Mouse (Mus musculus): Measurements from ENCODE around the gene Hoxa4.

Hoxa4 gene

DNA sequence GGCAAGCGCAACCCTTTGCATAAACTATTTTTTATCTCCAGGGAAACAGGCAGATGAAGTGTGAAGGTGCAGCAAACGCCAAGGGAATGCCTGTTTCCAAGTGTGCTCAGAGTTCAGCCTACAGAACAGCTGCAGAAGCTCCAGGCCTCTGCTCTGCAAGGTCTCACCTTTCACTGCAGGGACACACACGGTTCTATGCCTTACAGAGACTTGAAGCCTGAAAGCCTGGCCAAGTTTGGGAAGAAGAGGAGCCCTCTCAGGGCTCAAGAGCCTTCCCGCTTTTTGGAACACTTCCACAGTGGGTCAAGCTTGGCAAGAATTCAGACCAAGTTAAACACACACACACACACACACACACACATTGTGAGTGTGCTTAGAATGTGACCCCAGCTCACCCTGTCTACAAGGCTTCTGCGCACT is 2.4 kb downstream of the Hoxa4 start:
- in situ Hi-C loops (cut with MboI; ENCODE audit: unreplicated experiment in 2 of 2), result no loop called here

DNA sequence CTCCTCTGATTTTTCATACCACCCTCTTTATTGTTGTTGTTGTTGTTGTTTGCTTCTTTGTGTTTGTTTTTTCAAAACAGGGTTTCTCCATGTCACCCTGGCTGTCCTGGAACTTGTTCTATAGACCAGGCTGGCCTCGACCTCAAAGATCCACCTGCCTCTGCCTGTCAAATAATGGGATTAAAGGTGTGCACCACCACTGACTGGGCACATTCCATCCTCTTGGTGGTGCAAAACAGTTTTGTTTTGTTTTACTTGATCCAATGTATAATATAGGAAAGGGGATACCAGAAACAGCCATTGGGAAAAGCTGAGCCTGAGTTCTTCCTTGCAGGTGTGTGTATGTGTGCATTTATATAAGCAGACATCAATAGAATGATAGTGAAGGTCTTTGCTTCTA is 5.1 kb downstream of the Hoxa4 start:
- in situ Hi-C loops (cut with MboI; ENCODE audit: unreplicated experiment in 2 of 2), result no loop called here

DNA sequence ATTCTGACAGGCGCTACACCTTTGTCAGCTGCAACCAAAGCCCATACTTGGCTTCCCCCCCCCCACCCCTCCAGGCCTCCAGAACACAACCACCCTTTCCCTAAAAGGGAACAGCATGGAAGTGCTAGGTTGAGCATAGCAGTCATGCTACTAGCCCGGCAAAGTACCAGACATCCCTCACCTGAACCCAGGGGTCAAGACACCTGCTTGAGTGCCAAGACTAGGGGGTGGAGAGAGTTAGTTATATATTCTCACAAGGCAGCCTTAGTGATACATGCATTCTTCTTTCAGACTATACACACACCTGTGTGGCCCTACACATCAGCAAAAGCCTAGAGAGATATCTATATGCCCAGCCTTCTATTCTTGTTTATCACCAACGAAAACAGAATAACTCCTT is 5.7 kb downstream of the Hoxa4 start:
- in situ Hi-C loops (cut with MboI; ENCODE audit: unreplicated experiment in 2 of 2), result no loop called here

DNA sequence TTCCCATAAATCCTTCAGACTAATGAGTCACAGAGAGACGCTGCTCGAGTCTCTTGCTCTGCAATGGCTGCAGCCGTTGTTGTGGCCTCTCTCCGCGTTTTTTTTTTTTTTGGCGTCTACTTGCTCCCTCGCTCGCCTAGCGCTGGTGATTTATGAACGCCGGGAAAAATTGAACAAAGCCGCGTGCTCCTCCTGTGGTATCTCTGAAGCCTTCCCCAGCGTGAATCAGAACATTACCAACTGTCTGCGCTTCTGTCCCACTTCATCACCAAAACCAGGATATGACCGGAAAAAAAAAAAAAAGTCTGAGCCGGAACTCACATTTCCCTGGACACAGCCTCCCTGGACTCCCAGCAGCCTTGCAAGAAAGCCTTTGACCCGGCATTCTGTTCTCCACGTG is 6.3 kb downstream of the Hoxa4 start:
- in situ Hi-C loops (cut with MboI; ENCODE audit: unreplicated experiment in 2 of 2), result no loop called here

DNA sequence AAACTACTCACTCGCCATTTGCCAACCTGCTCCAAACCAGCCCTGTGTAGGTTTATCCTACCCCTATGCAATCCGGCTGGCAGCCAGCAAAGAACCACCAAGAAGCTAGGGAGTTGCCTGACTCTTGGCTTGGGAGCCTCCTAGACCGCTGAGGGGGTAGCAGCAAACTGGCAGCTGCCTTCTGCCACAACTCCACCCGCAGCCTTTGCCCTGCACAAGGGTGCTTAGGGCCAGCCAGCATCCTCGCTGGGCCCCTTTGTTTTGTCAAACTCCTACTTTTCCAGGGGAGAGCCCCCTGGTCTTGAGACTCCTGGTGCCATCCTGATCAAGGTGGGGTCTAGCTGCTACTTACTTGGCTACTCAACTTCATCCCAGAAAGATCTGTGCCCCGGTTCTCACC is 6.9 kb downstream of the Hoxa4 start:
- in situ Hi-C loops (cut with MboI; ENCODE audit: unreplicated experiment in 2 of 2), result no loop called here

DNA sequence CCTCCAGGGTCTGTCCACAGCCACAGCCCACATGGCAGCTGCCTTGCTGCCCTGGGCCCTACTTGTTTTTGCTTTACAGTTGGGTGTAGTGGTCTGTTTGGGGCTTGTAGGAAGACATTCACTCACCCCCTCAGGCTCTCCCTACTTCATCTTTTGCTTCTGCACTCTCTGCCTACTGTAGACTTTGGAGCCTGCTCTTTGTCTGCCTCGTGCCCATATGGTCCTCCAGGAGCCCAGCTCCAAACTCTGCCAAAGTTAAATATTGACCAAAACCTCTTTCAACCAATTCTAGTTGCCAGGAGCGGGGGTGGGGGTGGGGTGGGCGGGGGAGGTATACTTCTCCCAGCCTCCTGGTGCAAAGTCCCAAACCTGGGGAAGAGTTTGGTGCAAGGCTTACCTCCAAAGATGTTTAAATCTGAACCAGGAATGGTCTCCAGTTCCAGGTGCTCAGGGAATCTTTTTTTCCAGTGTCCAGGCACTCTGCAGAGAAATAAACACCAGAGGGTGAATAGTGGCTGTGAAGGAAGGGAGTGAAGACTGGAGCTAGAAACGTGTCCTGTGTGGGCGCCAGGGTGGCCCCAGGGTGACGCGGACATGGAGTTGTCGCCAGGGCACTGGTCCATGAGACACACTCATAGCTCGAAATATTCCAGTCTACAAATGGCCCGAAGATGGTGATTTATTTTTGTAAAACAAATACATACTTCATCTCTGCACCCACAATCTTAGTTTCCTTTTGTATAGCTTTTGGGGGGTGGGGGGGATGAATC is 8.1 kb downstream of the Hoxa4 start:
- in situ Hi-C loops (cut with MboI; ENCODE audit: unreplicated experiment in 2 of 2), result no loop called here

DNA sequence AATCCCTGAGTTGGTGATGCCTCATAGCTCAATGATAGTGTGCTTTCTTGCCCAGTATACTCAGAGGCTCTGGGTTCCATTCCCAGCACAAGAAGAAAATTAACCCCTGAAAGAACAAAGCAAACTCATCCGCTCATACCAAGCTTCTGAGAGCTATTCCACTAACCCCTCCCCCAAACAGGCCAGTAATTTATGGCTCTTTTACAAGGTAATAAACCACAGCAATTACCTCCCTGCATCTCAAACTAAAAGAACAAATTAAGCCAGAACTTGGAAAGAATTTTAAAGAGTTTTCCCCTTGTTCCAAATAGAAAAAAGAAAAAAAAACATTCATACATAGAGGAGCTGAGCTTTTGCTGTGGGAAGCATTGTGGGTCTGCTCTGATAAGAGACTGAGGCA is 8.8 kb downstream of the Hoxa4 start:
- in situ Hi-C loops (cut with MboI; ENCODE audit: unreplicated experiment in 2 of 2), result no loop called here

DNA sequence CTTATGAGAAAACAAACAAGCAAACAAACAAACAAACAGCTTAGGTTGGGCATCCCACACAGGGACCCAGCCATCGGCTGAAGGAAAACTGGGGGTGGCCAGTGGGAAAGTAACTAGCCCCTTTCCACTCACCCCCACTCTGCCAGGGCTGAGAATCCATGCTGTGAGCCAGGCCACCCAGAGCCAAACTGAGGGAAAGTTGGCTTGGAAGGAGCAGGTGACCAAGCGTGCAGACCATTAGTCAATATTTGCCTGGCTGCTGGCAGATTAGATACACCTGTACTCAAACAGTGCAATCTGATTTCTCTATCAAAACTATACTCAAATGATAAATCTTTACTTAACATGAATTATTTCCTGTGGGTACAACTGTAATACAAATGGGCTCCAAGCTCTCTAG is 9.5 kb downstream of the Hoxa4 start:
- in situ Hi-C loops (cut with MboI; ENCODE audit: unreplicated experiment in 2 of 2), result no loop called here

DNA sequence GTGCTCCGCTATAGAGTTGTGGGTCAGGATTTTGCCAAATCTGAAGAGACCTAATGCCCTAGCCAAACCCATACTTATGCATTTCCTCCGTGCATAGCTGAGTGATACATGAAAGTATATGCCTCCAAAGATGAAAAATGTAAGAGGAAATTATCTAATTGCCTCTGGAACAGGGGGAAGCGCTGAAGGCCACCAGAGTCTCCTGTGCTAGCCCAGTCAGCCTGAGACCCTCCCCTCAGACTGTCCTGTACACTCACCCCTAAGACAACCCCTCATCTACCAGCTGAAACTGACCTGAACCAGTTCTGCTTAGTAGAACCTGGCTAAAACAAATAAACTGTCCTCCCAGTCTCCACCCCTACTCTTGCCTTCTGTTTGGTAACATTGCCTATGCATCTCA is 10.8 kb downstream of the Hoxa4 start:
- in situ Hi-C loops (cut with MboI; ENCODE audit: unreplicated experiment in 2 of 2), result no loop called here

DNA sequence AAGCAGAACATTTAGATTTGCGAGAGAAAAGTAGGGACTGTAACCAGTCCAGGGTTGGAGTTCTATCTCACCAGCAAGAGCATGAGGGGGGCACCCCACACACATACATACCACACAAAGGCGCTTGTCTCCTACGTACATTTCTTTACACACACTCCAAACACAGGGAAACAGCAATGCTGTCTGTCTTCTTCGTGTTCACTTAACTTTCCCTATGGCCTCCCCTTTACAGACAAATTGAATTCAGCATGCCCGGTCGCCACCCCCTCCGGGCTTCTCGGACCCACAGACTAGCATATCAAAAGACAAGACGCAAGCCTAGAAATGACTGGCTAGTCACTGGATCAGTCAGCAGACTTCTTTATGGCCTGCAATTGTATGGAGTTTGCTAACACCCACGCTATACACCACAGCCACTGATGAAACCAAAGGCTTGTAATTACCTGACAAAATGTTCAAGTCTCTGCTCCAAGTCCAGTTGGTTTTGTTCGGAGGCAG is 11.3 kb downstream of the Hoxa4 start:
- in situ Hi-C loops (cut with MboI; ENCODE audit: unreplicated experiment in 2 of 2), result no loop called here

DNA sequence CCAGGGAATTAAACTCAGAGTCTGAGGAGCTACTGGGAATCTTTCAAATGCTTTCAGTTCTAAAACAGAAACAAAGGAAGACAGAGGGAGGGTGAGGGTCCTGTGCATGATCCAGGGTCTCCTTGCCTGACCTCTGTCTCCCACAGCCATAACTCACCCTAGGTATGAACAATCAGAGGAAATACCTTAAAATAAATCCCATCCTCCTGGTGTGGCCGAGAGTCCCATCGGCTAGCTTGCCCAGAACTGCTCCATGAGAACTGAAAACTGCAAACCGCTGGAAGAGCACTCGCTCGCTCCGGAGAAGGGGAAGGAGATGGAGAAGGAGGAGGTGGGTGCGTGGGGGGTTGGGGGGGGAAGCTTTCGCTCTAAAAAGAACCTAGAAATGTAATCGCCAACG is 11.9 kb downstream of the Hoxa4 start:
- in situ Hi-C loops (cut with MboI; ENCODE audit: unreplicated experiment in 2 of 2), result no loop called here

DNA sequence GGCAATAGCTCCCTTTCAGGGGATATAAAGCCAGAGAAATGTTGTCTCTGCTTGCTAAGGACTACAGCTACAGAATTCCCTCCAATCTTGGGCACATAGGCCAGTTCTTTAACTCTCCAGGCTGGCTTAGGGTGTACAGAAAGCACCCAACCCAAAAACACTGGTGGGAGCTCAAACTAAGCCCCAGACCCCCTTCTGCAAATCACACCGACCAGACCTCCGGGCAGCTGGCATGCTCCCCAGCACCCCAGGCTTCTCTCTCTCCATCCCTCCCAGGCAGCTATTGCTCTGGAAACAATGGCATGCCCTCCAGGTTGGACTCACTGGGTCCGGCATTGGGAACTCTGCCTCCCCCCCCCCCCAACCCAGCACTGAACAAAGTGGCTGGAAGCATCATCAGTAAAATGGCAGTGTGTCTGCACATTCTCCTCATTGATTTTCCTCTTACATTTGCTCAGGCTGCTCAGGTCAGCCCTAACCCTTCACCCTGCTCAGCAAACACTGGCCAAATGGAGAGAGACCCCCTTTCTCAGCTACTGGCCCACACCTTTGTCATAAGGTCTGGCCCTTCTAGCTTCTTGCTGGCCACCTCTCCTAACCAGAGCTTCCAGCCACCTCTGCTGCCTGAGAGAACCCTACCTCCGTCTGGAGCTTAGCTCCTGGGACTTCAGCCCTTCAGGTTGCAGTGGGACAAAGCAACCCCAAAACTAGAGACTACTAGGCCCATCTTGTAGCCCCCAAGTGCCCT is 12.5 kb downstream of the Hoxa4 start:
- in situ Hi-C loops (cut with MboI; ENCODE audit: unreplicated experiment in 2 of 2), result no loop called here

DNA sequence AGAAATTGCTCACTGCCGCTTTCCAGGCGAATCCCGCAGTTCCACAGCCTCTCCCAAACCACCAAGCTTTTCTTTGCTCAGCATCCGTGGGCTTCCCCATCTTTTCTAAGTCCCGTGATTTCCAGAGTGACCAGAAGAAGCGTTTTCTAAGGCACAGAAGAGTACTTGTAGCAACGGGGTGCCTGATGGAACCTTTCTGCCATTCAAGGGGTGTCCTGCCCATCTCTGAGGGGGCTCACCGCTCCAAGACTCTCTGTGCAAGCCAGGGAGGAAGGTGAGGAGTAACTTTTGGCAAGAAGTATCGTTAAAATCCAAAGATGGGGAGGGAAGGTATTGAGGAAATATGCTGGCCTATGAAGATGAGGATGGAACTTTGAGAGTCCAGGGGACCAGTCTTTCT is 13.7 kb downstream of the Hoxa4 start:
- in situ Hi-C loops (cut with MboI; ENCODE audit: unreplicated experiment in 2 of 2), result no loop called here

DNA sequence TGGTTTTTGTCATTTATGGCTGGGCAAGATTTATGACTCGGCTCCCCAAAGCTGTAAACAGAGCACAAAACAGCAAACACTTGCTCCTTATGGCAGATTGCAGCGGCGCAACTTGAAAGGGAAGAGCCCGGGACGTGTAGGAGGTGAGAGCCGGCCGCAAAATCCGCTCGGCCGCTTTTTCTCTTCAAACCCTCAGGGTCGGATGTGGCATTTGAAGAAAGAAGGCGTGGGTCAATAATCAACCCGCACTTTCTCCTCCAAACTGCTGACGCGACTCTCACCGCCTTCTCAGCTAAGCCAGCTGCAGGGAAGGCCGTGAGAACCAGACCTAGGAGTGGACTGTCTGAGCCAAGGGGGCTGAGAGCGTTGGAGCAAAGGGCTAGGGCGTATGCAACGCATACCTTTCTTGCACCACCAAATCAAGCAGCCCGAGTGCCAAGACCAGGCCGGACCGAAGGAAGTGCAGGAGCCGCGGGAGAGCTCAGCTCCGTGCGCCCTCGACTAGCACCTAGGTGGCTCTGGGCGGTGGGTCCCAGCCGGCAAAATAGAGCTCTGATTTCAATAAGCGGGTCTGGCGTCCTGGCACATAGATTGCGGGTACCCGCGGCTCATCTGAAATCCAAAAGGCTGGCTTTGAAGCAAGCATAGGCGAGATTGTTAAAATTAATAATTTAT is 14.4 kb downstream of the Hoxa4 start, which contains the start of gene 5730596B20Rik:
Gene 5730596B20Rik (plus strand): TSS at position 438 of the 675 bp plus-strand sequence.
- in situ Hi-C loops (cut with MboI; ENCODE audit: unreplicated experiment in 2 of 2), result no loop called here

DNA sequence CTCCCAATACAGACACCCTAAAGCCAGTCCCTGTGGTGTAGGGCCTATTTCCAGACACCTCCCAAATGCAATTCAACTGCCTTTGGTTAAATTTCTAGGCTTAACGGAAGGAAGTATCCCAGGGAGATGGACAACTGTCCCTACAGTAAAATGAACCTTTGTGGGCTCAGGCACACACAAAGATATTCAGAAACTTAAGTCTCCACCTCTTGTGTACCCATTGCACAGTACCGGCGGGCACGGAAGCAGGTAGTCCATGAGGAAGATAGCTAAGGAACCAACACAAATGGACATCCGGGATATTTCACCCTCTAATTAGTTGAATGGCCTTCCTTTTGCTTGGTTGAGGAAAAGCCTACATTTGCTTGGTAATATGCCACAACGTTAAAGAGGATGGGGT is 15.2 kb downstream of the Hoxa4 start:
- in situ Hi-C loops (cut with MboI; ENCODE audit: unreplicated experiment in 2 of 2), result no loop called here

DNA sequence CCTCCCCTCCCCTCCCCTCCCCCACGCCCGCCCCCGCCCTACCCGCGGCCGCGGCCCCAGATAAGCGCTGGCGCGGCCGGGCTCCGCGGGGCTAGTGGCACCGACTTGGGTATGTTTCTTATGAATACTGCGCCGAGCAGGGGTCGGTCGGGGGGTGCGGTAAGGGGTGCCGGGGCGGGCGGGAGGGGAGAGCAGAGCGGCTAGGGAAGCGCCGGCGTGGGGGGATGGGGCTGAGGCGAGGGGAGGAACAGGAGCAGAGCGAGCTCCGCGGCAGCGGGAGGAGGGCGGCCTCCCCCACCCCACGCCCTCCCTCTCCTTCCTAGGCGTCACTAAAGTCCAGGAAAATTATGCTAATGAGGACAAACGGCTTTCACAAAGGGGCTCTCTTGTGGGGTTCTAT is 15.7 kb downstream of the Hoxa4 start:
- in situ Hi-C loops (cut with MboI; ENCODE audit: unreplicated experiment in 2 of 2), result no loop called here

DNA sequence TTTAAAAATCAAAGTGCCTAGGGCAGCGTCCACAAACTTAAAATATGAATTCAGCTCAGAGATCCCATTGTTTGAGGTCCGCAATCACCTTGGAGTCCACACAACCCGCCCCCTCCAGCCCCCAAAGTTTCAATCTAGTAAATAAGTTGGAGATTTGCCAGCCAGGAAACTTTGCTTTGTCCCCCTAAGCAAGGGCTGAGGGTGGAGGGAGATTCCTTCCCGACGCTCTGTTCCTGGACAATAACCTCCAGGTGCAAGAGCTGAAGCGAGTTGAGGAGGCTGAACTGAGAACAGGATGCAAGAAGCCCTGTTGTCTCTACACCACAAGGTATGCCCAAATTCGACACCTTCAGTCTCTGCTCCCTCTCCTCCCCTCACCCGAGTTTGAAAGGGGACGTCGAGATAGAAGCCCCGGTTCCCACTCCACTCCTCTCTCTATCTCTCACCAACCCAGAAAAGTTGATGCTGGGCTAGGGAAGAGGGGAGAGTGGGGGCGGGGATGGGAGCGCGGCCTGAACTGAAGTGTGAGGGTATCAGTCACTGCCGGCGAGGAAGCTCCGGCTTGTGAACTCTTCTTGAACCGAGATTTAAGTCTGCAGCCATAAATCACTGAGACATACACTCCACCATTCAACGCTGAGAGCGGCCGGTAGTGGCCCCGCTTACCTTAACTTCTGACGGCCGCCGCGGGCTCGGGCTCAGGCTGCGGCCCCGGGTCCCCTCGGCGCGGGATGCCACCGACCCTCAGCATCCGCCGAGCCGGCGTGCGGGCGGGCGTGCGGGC is 16.4 kb downstream of the Hoxa4 start:
- in situ Hi-C loops (cut with MboI; ENCODE audit: unreplicated experiment in 2 of 2), result no loop called here

DNA sequence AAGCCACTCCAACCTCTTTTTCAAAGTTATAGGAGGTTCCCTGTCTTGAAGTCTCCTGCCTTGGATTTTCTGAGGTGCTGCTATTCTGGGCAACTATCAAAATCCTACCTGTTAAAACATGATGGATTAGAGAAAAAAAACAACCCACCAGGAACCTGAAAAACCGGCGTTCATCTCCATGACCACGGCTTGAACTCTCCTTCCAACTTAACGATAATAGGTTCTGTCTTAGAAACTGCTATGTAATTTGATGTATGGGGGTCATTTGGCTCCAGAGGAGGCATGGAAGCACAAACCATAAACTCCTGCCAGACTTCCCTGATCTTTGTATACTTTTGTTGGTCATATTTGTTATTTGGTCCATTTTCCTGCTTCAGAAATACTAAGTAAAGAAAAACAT is 17.9 kb downstream of the Hoxa4 start:
- in situ Hi-C loops (cut with MboI; ENCODE audit: unreplicated experiment in 2 of 2), result no loop called here

DNA sequence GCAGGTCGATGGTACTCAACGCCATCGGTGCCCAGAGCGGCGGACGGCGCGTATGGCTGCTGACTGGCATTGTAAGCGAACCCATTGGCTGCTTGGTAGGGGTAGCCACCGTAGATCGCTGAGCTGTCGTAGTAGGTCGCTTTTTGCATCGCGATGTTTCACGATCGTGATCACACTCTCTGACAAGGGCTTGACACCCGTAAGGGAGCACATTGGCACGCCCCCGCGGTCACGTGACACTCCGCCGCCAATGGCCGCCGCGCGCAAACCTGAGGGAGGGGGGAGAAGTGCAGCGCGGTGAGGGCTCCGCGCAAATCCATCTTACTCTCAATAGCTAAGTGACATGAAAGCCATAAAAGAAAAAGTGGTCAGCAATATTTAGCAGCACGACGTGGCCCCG is 19.1 kb downstream of the Hoxa4 start:
- in situ Hi-C loops (cut with MboI; ENCODE audit: unreplicated experiment in 2 of 2), result no loop called here

DNA sequence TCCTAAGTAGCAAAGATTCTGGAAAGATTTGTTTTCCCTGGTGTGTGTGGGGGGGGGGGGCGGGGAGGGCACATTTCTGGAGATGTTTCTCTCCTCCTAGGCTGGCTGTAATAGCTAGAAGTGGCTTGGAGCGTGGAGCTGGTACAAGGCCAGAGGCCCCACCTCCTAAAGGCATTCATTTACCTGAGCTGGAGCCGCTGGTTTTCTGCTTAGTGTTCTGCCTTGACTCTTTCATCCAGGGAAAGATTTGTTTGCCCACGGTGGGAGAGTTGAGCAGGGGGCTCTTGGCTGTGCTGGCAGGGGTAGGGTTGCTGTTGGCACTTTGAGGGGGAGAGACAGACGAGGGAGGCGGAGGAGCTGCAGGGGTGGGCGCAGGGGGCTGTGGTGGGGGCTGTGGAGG is 19.6 kb downstream of the Hoxa4 start:
- in situ Hi-C loops (cut with MboI; ENCODE audit: unreplicated experiment in 2 of 2), result no loop called here

DNA sequence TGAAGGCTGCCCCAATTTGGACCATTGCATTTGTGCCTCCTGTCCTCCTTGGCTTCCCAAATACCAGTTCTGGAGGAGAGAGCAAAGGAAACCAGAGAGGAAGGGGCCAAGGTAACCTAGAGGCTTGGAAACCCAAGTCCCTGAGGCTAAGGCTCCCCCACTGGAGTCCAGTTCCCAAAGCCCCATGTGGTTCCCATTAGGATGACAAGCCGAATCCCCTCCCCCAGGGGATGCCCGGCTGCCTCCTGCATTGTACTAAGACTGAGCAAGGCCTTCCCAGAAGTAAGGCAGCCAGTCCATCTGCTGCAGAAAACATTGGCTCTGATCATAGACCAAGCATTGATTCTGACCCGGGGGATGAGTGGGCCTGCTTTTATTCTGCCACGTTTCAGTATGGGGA is 20.2 kb downstream of the Hoxa4 start:
- in situ Hi-C loops (cut with MboI; ENCODE audit: unreplicated experiment in 2 of 2), result no loop called here
